Mouse (Mus musculus) liver, embryonic 12.5 days (tissue): ENCODE measurements at regions not wholly inside any gene's neighbourhood (a gene's known extent, or its start where the extent isn't known, plus 50 kb on each side); places are given as distances from the start of the nearest gene placed in this dataset.

Source experiments
- ATAC-seq: fragments of 200-750 bp; cut with Nextera tagmentation; 2 replicates; pipeline ENCODE4 v1.8.0; 2017; ENCODE audit warnings: moderate number of reproducible peaks, mild to moderate bottlenecking, moderate library complexity
- H3K27ac ChIP-seq: fragments of 300-500 bp; sonication (generic); 2 replicates; pipeline ENCODE4 v1.5.1; 2016; ENCODE audit warnings: mild to moderate bottlenecking
- H3K27me3 ChIP-seq: fragments of 300-500 bp; sonication (generic); replicated peaks from 2 replicates; pipeline ENCODE4 v1.6.1; 2016; ENCODE audit warnings: mild to moderate bottlenecking, moderate library complexity
- H3K36me3 ChIP-seq: fragments of 300-500 bp; sonication (generic); 2 replicates; pipeline ENCODE4 v1.6.1; 2016; ENCODE audit warnings: mild to moderate bottlenecking, moderate library complexity
- H3K4me1 ChIP-seq: fragments of 300-500 bp; sonication (generic); 2 replicates; pipeline ENCODE4 v1.6.1; 2016
- H3K4me2 ChIP-seq: fragments of 300-500 bp; sonication (generic); 2 replicates; pipeline ENCODE4 v1.6.1; 2016; ENCODE audit warnings: mild to moderate bottlenecking, moderate library complexity
- H3K4me3 ChIP-seq: fragments of 300-500 bp; sonication (generic); 2 replicates; pipeline ENCODE4 v1.5.1; 2016; ENCODE audit warnings: mild to moderate bottlenecking, moderate library complexity
- H3K9ac ChIP-seq: fragments of 300-500 bp; sonication (generic); 2 replicates; pipeline ENCODE4 v1.6.1; 2016; ENCODE audit warnings: mild to moderate bottlenecking, moderate library complexity
- H3K9me3 ChIP-seq: fragments of 300-500 bp; sonication (generic); replicated peaks from 2 replicates; pipeline ENCODE4 v1.6.1; 2016; ENCODE audit warnings: mild to moderate bottlenecking, moderate library complexity
- WGBS: fragments of 180-500 bp; shearing (Covaris S2); methylation state at CpG from one replicate; pipeline ENCODE4 v1.1.7; 2016; ENCODE audit not compliant: insufficient replicate concordance; 5-methylcytosine and 5-hydroxymethylcytosine counted together

- H3K9me3 ChIP-seq = no peaks in the 10 kb centered on the region
- no peak overlapping the region for H3K9ac ChIP-seq
- H3K4me1 ChIP-seq = peaks cover 23% of the 10 kb centered on the region
- H3K27me3 ChIP-seq = no peaks in the 10 kb centered on the region
- no peak overlapping the region for H3K4me2 ChIP-seq
- H3K27ac ChIP-seq = no peak overlapping the region
- no peak for ATAC-seq
- H3K4me3 ChIP-seq = no peak overlapping the region
- WGBS = 51% methylated on average over 4 of the region's 4 CpGs
- H3K36me3 ChIP-seq = no peaks in the 10 kb centered on the region
Measured at GRCm38 (mm10) chr1:35978766-35979165, 89.4 kb upstream of the Hs6st1 start.

GRCm38 (mm10) chr1:35981226-35981625, 87.0 kb upstream of the Hs6st1 start:
- Histone ChIP-seq H3K27ac (no peak overlapping the region), H3K9ac (no peak overlapping the region), H3K4me3 (no peak overlapping the region), H3K9me3 (no peaks in the 10 kb centered on the region), H3K36me3 (no peaks in the 10 kb centered on the region), H3K27me3 (no peaks in the 10 kb centered on the region), H3K4me1 (peaks cover 9% of the 10 kb centered on the region), H3K4me2 (no peak overlapping the region)
- 82% methylated on average over 4 of the region's 4 CpGs for WGBS
- no peak for ATAC-seq

GRCm38 (mm10) chr1:35983361-35983760, 84.8 kb upstream of the Hs6st1 start:
- Histone ChIP-seq H3K27ac (no peak overlapping the region), H3K9me3 (no peaks in the 10 kb centered on the region)
- WGBS = 52% methylated on average over 3 of the region's 3 CpGs

GRCm38 (mm10) chr1:35985318-35985717, 82.9 kb upstream of the Hs6st1 start:
- H3K9me3 ChIP-seq = 0 out of 2 replicates have a peak, but pooled peaks cover 4% of the 10 kb centered on the region
- no peak for ATAC-seq
- no peaks in the 10 kb centered on the region for H3K4me1 ChIP-seq
- H3K4me3 ChIP-seq = no peak overlapping the region
- no peaks in the 10 kb centered on the region for H3K27me3 ChIP-seq
- H3K36me3 ChIP-seq = no peaks in the 10 kb centered on the region
- WGBS = 79% methylated on average over 6 of the region's 6 CpGs
- no peak overlapping the region for H3K9ac ChIP-seq
- H3K27ac ChIP-seq = no peak overlapping the region
- no peak overlapping the region for H3K4me2 ChIP-seq

More at GRCm38 (mm10) chr1:35983361-35983760, 84.8 kb upstream of the Hs6st1 start:
- Histone ChIP-seq H3K9ac (no peak overlapping the region), H3K4me1 (no peaks in the 10 kb centered on the region; the same call in 1 of the 2 replicates), H3K4me2 (no peak overlapping the region), H3K4me3 (no peak overlapping the region), H3K27me3 (no peaks in the 10 kb centered on the region), H3K36me3 (no peaks in the 10 kb centered on the region)
- ATAC-seq = no peak

- no peak overlapping the region for H3K9ac ChIP-seq
- H3K36me3 ChIP-seq = no peaks in the 10 kb centered on the region
- H3K4me1 ChIP-seq = no peaks in the 10 kb centered on the region
- no peaks in the 10 kb centered on the region for H3K27me3 ChIP-seq
- 73% methylated on average over 8 of the region's 8 CpGs for WGBS
- ATAC-seq = no peak
- H3K9me3 ChIP-seq = 0 out of 2 replicates have a peak, but pooled peaks cover 4% of the 10 kb centered on the region
- H3K4me2 ChIP-seq = no peak overlapping the region
- no peak overlapping the region for H3K27ac ChIP-seq
- no peak overlapping the region for H3K4me3 ChIP-seq
Measured at GRCm38 (mm10) chr1:35986666-35987065, 81.5 kb upstream of the Hs6st1 start.

- Histone ChIP-seq H3K27me3 (no peaks in the 10 kb centered on the region; the same call in 1 of the 2 replicates), H3K9ac (no peak overlapping the region), H3K36me3 (no peaks in the 10 kb centered on the region), H3K4me2 (no peak overlapping the region), H3K4me3 (no peak overlapping the region), H3K27ac (no peak overlapping the region), H3K9me3 (0 out of 2 replicates have a peak, but pooled peaks cover 4% of the 10 kb centered on the region), H3K4me1 (no peaks in the 10 kb centered on the region)
- no peak for ATAC-seq
- WGBS = 67% methylated on average over 8 of the region's 8 CpGs
Measured at GRCm38 (mm10) chr1:35992227-35992909, 75.8 kb upstream of the Hs6st1 start.

GRCm38 (mm10) chr1:35992937-35993336, 75.3 kb upstream of the Hs6st1 start:
- no peaks in the 10 kb centered on the region for H3K4me1 ChIP-seq
- WGBS = 44% methylated on average over 3 of the region's 3 CpGs
- H3K4me3 ChIP-seq = no peak overlapping the region
- H3K36me3 ChIP-seq = no peaks in the 10 kb centered on the region
- no peaks in the 10 kb centered on the region; the same call in 1 of the 2 replicates for H3K27me3 ChIP-seq
- no peak overlapping the region for H3K4me2 ChIP-seq
- no peak for ATAC-seq
- H3K9me3 ChIP-seq = 0 out of 2 replicates have a peak, but pooled peaks cover 4% of the 10 kb centered on the region
- no peak overlapping the region for H3K9ac ChIP-seq
- H3K27ac ChIP-seq = no peak overlapping the region

- Histone ChIP-seq H3K27ac (no peak overlapping the region), H3K4me1 (no peaks in the 10 kb centered on the region), H3K27me3 (no peaks in the 10 kb centered on the region; the same call in 1 of the 2 replicates), H3K36me3 (no peaks in the 10 kb centered on the region), H3K4me3 (no peak overlapping the region), H3K9me3 (no peaks in the 10 kb centered on the region), H3K4me2 (no peak overlapping the region), H3K9ac (no peak overlapping the region)
- WGBS = 74% methylated on average over 6 of the region's 6 CpGs
- ATAC-seq = no peak
Measured at GRCm38 (mm10) chr1:35995691-35996090, 72.5 kb upstream of the Hs6st1 start.

- Histone ChIP-seq H3K9ac (no peak overlapping the region), H3K4me1 (no peaks in the 10 kb centered on the region), H3K9me3 (no peaks in the 10 kb centered on the region), H3K4me2 (no peak overlapping the region), H3K27me3 (no peaks in the 10 kb centered on the region), H3K36me3 (no peaks in the 10 kb centered on the region), H3K4me3 (no peak overlapping the region), H3K27ac (no peak overlapping the region)
- 76% methylated on average over 5 of the region's 5 CpGs for WGBS
- no peak for ATAC-seq
Measured at GRCm38 (mm10) chr1:36001319-36001718, 66.9 kb upstream of the Hs6st1 start.

GRCm38 (mm10) chr1:36001821-36002220, 66.4 kb upstream of the Hs6st1 start:
- no peaks in the 10 kb centered on the region for H3K4me1 ChIP-seq
- ATAC-seq = no peak
- H3K9ac ChIP-seq = no peak overlapping the region
- no peaks in the 10 kb centered on the region for H3K36me3 ChIP-seq
- no peak overlapping the region for H3K27ac ChIP-seq
- H3K4me2 ChIP-seq = no peak overlapping the region
- H3K27me3 ChIP-seq = no peaks in the 10 kb centered on the region
- no peak overlapping the region for H3K4me3 ChIP-seq
- H3K9me3 ChIP-seq = no peaks in the 10 kb centered on the region
- WGBS = 37% methylated on average over 1 of the region's 1 CpGs

- Histone ChIP-seq H3K4me2 (no peak overlapping the region), H3K27me3 (no peaks in the 10 kb centered on the region), H3K9me3 (no peaks in the 10 kb centered on the region), H3K27ac (no peak overlapping the region), H3K36me3 (no peaks in the 10 kb centered on the region), H3K9ac (no peak overlapping the region), H3K4me3 (no peak overlapping the region), H3K4me1 (no peaks in the 10 kb centered on the region)
- 41% methylated on average over 9 of the region's 9 CpGs for WGBS
- no peak for ATAC-seq
Measured at GRCm38 (mm10) chr1:36003592-36003991, 64.6 kb upstream of the Hs6st1 start.

- ATAC-seq = no peak
- Histone ChIP-seq H3K9ac (no peak overlapping the region), H3K4me2 (no peak overlapping the region), H3K4me1 (no peaks in the 10 kb centered on the region), H3K9me3 (no peaks in the 10 kb centered on the region), H3K4me3 (no peak overlapping the region), H3K27me3 (no peaks in the 10 kb centered on the region), H3K36me3 (no peaks in the 10 kb centered on the region), H3K27ac (no peak overlapping the region)
- WGBS = 86% methylated on average over 6 of the region's 6 CpGs
Measured at GRCm38 (mm10) chr1:36008598-36008997, 59.6 kb upstream of the Hs6st1 start.
